Mouse (Mus musculus) heart, postnatal 0 days (tissue): ENCODE measurements around the gene Cp. TPM values are rescaled to one million over a fixed set of nuclear protein-coding genes. Genes with fewer than 3 reads are reported as not detected.

ENCODE experiments used
- ATAC-seq: fragments of 200-750 bp; cut with Nextera tagmentation; 2 replicates; pipeline ENCODE4 v1.8.0; 2017; ENCODE audit warnings: low read depth, moderate number of reproducible peaks, moderate library complexity; ENCODE audit not compliant: insufficient read depth
- DNase-seq: peaks from one replicate; pipeline ENCODE4 v3.0.0-alpha.2; 2016; ENCODE audit warnings: low spot score
- H3K27ac ChIP-seq: fragments of 300-500 bp; sonication (generic); 2 replicates; pipeline ENCODE4 v1.5.1; 2014; ENCODE audit warnings: low read depth, mild to moderate bottlenecking
- H3K27me3 ChIP-seq: fragments of 300-500 bp; sonication (generic); 2 replicates; pipeline ENCODE4 v1.6.1; 2014; ENCODE audit warnings: low read length, mixed read lengths; ENCODE audit not compliant: control insufficient read depth, insufficient read depth
- H3K36me3 ChIP-seq: fragments of 300-500 bp; sonication (generic); replicated peaks from 2 replicates; pipeline ENCODE4 v1.6.1; 2014; ENCODE audit warnings: low read length, mixed read lengths; ENCODE audit not compliant: control insufficient read depth, insufficient read depth
- H3K4me1 ChIP-seq: fragments of 300-500 bp; sonication (generic); 2 replicates; pipeline ENCODE4 v1.6.1; 2014; ENCODE audit warnings: antibody characterized with exemption; ENCODE audit not compliant: control insufficient read depth, insufficient read depth
- H3K4me2 ChIP-seq: fragments of 300-500 bp; sonication (generic); 2 replicates; pipeline ENCODE4 v1.6.1; 2014; ENCODE audit warnings: low read depth, mild to moderate bottlenecking, low read length, moderate library complexity
- H3K4me3 ChIP-seq: fragments of 300-500 bp; sonication (generic); 2 replicates; pipeline ENCODE4 v1.5.1; 2014; ENCODE audit warnings: low read depth, low read length
- H3K9ac ChIP-seq: fragments of 300-500 bp; sonication (generic); replicated peaks from 2 replicates; pipeline ENCODE4 v1.6.1; 2014; ENCODE audit warnings: low read depth, low read length, mixed read lengths
- H3K9me3 ChIP-seq: fragments of 300-500 bp; sonication (generic); replicated peaks from 2 replicates; pipeline ENCODE4 v1.6.1; 2016; ENCODE audit warnings: low read length; ENCODE audit not compliant: control insufficient read depth
- CTCF ChIP-seq: IDR thresholded peaks from 2 replicates; pipeline ENCODE4 v1.5.1; 2016; ENCODE audit warnings: antibody characterized with exemption, control low read depth, low read depth
- EP300 ChIP-seq: IDR thresholded peaks from 2 replicates; pipeline ENCODE4 v1.6.1; 2016; ENCODE audit warnings: antibody characterized with exemption, low read depth
- WGBS: fragments of 180-500 bp; shearing (Covaris S2); extraction: QIAGEN DNeasy Blood & Tissue Kit; methylation state at CpG from one replicate; pipeline ENCODE4 v1.1.7; 2014; 5-methylcytosine and 5-hydroxymethylcytosine counted together
- polyA plus RNA-seq: library from polyadenylated mRNA; unstranded; fragments of >200 nt; fragmentation: Nextera tagmentation; extraction: Ambion mirVana; gene quantifications from 2 replicates; pipeline ENCODE4 v1.2.1, GENCODE M21; 2015
- total RNA-seq: library from RNA; depleted of rRNA; stranded (reverse); fragments of >200 nt; gene quantifications from 2 replicates; pipeline ENCODE4 v1.2.3, GENCODE M21; 2014; ENCODE audit warnings: low replicate concordance

The Cp gene
- total and polyA plus RNA-seq, 2 experiments from 2014 or later: 7.0 to 19.0 TPM

GRCm38 (mm10) chr3:20018076-20018475 lies 61.2 kb downstream of the Cp start:
- WGBS: 69% methylated on average over 8 of the region's 8 CpGs
- no peaks in the 10 kb centered on the region for H3K27me3 ChIP-seq
- no peaks in the 10 kb centered on the region for H3K4me1 ChIP-seq
- DNase-seq (no peak), ATAC-seq (no peak)
- TF ChIP-seq CTCF (no peak), EP300 (no peak)
- H3K36me3 ChIP-seq: peaks cover 69% of the 10 kb centered on the region
- no peak overlapping the region for H3K27ac ChIP-seq
- H3K9ac ChIP-seq: no peak overlapping the region
- no peaks in the 10 kb centered on the region for H3K9me3 ChIP-seq
- no peak overlapping the region for H3K4me3 ChIP-seq
- H3K4me2 ChIP-seq: no peak overlapping the region

- ATAC-seq: no peak
- Histone ChIP-seq H3K4me3 (no peak overlapping the region), H3K36me3 (peaks cover 78% of the 10 kb centered on the region), H3K9ac (no peak overlapping the region), H3K27me3 (no peaks in the 10 kb centered on the region), H3K4me1 (no peaks in the 10 kb centered on the region), H3K4me2 (no peak overlapping the region), H3K9me3 (no peaks in the 10 kb centered on the region), H3K27ac (no peak overlapping the region)
- 52% methylated on average over 1 of the region's 1 CpGs for WGBS
- no peak for TF ChIP-seq CTCF
- no peak for TF ChIP-seq EP300
- no peak for DNase-seq
Measured at GRCm38 (mm10) chr3:20023832-20024231, 67.0 kb downstream of the Cp start.

- DNase-seq (no peak), ATAC-seq (no peak)
- Histone ChIP-seq H3K27ac (no peak overlapping the region), H3K9ac (no peak overlapping the region), H3K27me3 (no peaks in the 10 kb centered on the region), H3K9me3 (no peaks in the 10 kb centered on the region), H3K4me2 (no peak overlapping the region), H3K4me1 (no peaks in the 10 kb centered on the region), H3K36me3 (peaks cover 71% of the 10 kb centered on the region), H3K4me3 (no peak overlapping the region)
- no peak for TF ChIP-seq CTCF
Measured at GRCm38 (mm10) chr3:20026481-20026880, 69.6 kb downstream of the Cp start.

- Histone ChIP-seq H3K27me3 (no peaks in the 10 kb centered on the region), H3K4me2 (no peak overlapping the region), H3K36me3 (peaks cover 69% of the 10 kb centered on the region), H3K4me3 (no peak overlapping the region), H3K9ac (no peak overlapping the region), H3K27ac (no peak overlapping the region), H3K4me1 (no peaks in the 10 kb centered on the region), H3K9me3 (no peaks in the 10 kb centered on the region)
- no peak for TF ChIP-seq EP300
- TF ChIP-seq CTCF: no peak
- 90% methylated on average over 8 of the region's 8 CpGs for WGBS
- DNase-seq (no peak), ATAC-seq (no peak)
Measured at GRCm38 (mm10) chr3:20026996-20027689, 70.3 kb downstream of the Cp start.

GRCm38 (mm10) chr3:20027788-20028187 lies 70.9 kb downstream of the Cp start:
- DNase-seq: no peak
- WGBS: 93% methylated on average over 5 of the region's 5 CpGs

GRCm38 (mm10) chr3:20028640-20029039 lies 71.8 kb downstream of the Cp start:
- ATAC-seq (no peak), DNase-seq (no peak)
- H3K4me1 ChIP-seq: no peaks in the 10 kb centered on the region; the same call in 1 of the 2 replicates
- H3K4me3 ChIP-seq: no peak overlapping the region
- no peaks in the 10 kb centered on the region for H3K27me3 ChIP-seq
- H3K4me2 ChIP-seq: no peak overlapping the region
- no peaks in the 10 kb centered on the region for H3K9me3 ChIP-seq
- H3K36me3 ChIP-seq: peaks cover 54% of the 10 kb centered on the region
- TF ChIP-seq EP300 (no peak), CTCF (no peak)
- H3K9ac ChIP-seq: no peak overlapping the region
- 91% methylated on average over 3 of the region's 3 CpGs for WGBS
- H3K27ac ChIP-seq: no peak overlapping the region

More at GRCm38 (mm10) chr3:20027788-20028187, 70.9 kb downstream of the Cp start:
- Histone ChIP-seq H3K36me3 (peaks cover 63% of the 10 kb centered on the region), H3K4me3 (no peak overlapping the region), H3K4me1 (no peaks in the 10 kb centered on the region; the same call in 1 of the 2 replicates), H3K27me3 (no peaks in the 10 kb centered on the region), H3K27ac (no peak overlapping the region), H3K9ac (no peak overlapping the region), H3K4me2 (no peak overlapping the region), H3K9me3 (no peaks in the 10 kb centered on the region)
- no peak for TF ChIP-seq CTCF
- no peak for TF ChIP-seq EP300
- ATAC-seq: no peak
